Mouse (Mus musculus) testis, adult 2 months (tissue): Measurements from ENCODE around the gene Fastk.

Experiments
- CTCF ChIP-seq: fragments of 200-500 bp; IDR thresholded peaks from 2 replicates; pipeline ENCODE4 v1.5.1; 2012; ENCODE audit warnings: low read depth, mild to moderate bottlenecking, inconsistent platforms, low read length, moderate library complexity; ENCODE audit not compliant: control insufficient read depth, insufficient read depth, insufficient replicate concordance
- POLR2A ChIP-seq: fragments of 200-500 bp; IDR thresholded peaks from 2 replicates; pipeline ENCODE4 v1.6.1; 2012; ENCODE audit warnings: low read depth, mild to moderate bottlenecking, inconsistent platforms, low read length, moderate library complexity; ENCODE audit not compliant: control insufficient read depth

GRCm38 (mm10) chr5:24426037-24426432 lies 19.1 kb downstream of the Fastk start:
- TF ChIP-seq POLR2A = no peak
- TF ChIP-seq CTCF = no peak
